Mouse (Mus musculus): ENCODE measurements at regions not wholly inside any gene's neighbourhood (a gene's known extent, or its start where the extent isn't known, plus 50 kb on each side); places are given as distances from the start of the nearest gene placed in this dataset.

GRCm38 (mm10) chr14:46175291-46176216 lies 203.7 kb upstream of the Gm15217 start:
- peak; percentile 27 to 36 for DNase-seq
- intact Hi-C loops (cut with DNase I): no loop called here

- intact Hi-C loops (cut with DNase I): no loop called here
- no peak for DNase-seq
Measured at GRCm38 (mm10) chr14:46179024-46179423, 200.2 kb upstream of the Gm15217 start.

- DNase-seq: no peak
- intact Hi-C loops (cut with DNase I): no loop called here
Measured at GRCm38 (mm10) chr14:46191639-46192399, 187.4 kb upstream of the Gm15217 start.

GRCm38 (mm10) chr14:46193577-46193976 lies 185.6 kb upstream of the Gm15217 start:
- DNase-seq: no peak
- intact Hi-C loops (cut with DNase I): no loop called here

GRCm38 (mm10) chr14:46195939-46196338 lies 183.3 kb upstream of the Gm15217 start:
- no peak for DNase-seq
- intact Hi-C loops (cut with DNase I): no loop called here

- intact Hi-C loops (cut with DNase I): no loop called here
Measured at GRCm38 (mm10) chr14:46202818-46203217, 176.4 kb upstream of the Gm15217 start.

GRCm38 (mm10) chr14:46220483-46220882 lies 158.7 kb upstream of the Gm15217 start:
- no peak for DNase-seq
- intact Hi-C loops (cut with DNase I): no loop called here

More at GRCm38 (mm10) chr14:46202818-46203217, 176.4 kb upstream of the Gm15217 start:
- no peak for DNase-seq

GRCm38 (mm10) chr14:46221897-46222669 lies 157.1 kb upstream of the Gm15217 start:
- intact Hi-C loops (cut with DNase I): no loop called here

GRCm38 (mm10) chr14:46223008-46223407 lies 156.2 kb upstream of the Gm15217 start:
- no peak for DNase-seq
- intact Hi-C loops (cut with DNase I): no loop called here

More at GRCm38 (mm10) chr14:46221897-46222669, 157.1 kb upstream of the Gm15217 start:
- DNase-seq: no peak

GRCm38 (mm10) chr14:46224421-46224950 lies 154.7 kb upstream of the Gm15217 start:
- DNase-seq: no peak
- intact Hi-C loops (cut with DNase I): no loop called here

GRCm38 (mm10) chr14:46225851-46226608 lies 153.2 kb upstream of the Gm15217 start:
- intact Hi-C loops (cut with DNase I): no loop called here
- no peak for DNase-seq

GRCm38 (mm10) chr14:46234040-46234439 lies 145.2 kb upstream of the Gm15217 start:
- intact Hi-C loops (cut with DNase I): no loop called here
- no peak for DNase-seq

- intact Hi-C loops (cut with DNase I): no loop called here
Measured at GRCm38 (mm10) chr14:46234835-46235234, 144.4 kb upstream of the Gm15217 start.

GRCm38 (mm10) chr14:46240046-46240800 lies 139.0 kb upstream of the Gm15217 start:
- intact Hi-C loops (cut with DNase I): no loop called here
- DNase-seq: no peak

More at GRCm38 (mm10) chr14:46234835-46235234, 144.4 kb upstream of the Gm15217 start:
- DNase-seq: no peak

GRCm38 (mm10) chr14:46240896-46241295 lies 138.3 kb upstream of the Gm15217 start:
- no peak for DNase-seq
- intact Hi-C loops (cut with DNase I): no loop called here

GRCm38 (mm10) chr14:46247491-46248484 lies 131.4 kb upstream of the Gm15217 start:
- intact Hi-C loops (cut with DNase I): no loop called here
- DNase-seq: no peak

- no peak for DNase-seq
- intact Hi-C loops (cut with DNase I): no loop called here
Measured at GRCm38 (mm10) chr14:46249141-46249540, 130.1 kb upstream of the Gm15217 start.

- intact Hi-C loops (cut with DNase I): no loop called here
- DNase-seq: no peak
Measured at GRCm38 (mm10) chr14:46255261-46255660, 124.0 kb upstream of the Gm15217 start.

Measured in gastrocnemius, postnatal 36 days (tissue).